Comparison of ENCODE assay signal across 10 mouse cellular contexts in genomic region chr2:132389562-132389961, GRCm38 (mm10). TPM values are rescaled to one million over a fixed set of nuclear protein-coding genes. Genes with fewer than 3 reads are reported as not detected.
DNase-seq lines count a peak whose midpoint lies in the region; ATAC-seq and TF ChIP-seq lines count a peak whose summit lies in the region.
"Had no signal": no experiment of that assay in that cellular context is flagged by ENCODE, and none has a peak within 500 bp of the region (broad histone marks: within the 10 kb centered on the region; RNA-seq: fewer than 3 reads in every experiment).

No protein-coding gene starts in this region.

- 32% methylated on average over 7 of the region's 7 CpGs for WGBS in spleen, adult 2 months
- 26% methylated on average over 7 of the region's 7 CpGs for WGBS in embryonic facial prominence, embryonic 10.5 days
- 20% methylated on average over 7 of the region's 7 CpGs for WGBS in stomach, postnatal 0 days

- no peaks in the 10 kb centered on the region; the same call in 1 of the 2 replicates for H3K4me1 ChIP-seq in spleen, adult 2 months (ENCODE audit: control insufficient read depth, insufficient read depth, insufficient read length)
- H3K4me1 ChIP-seq in embryonic facial prominence, embryonic 10.5 days = peaks cover 11% of the 10 kb centered on the region
- H3K4me1 ChIP-seq in stomach, postnatal 0 days (replicated peaks; ENCODE audit: control insufficient read depth, insufficient read depth) = 0 out of 2 replicates have a peak, but pooled peaks cover 4% of the 10 kb centered on the region

- intact Hi-C loops in heart, postnatal 10 days (cut with DNase I) = loop anchor here (1.0 to 5.0 kb wide), 2 partner anchors 96 to 127 kb away; partner anchors contain the start of gene Cds2

- TF ChIP-seq EP300 in stomach, postnatal 0 days (optimal IDR thresholded peaks at IDR 0.05) = no peak

- H3K9me3 ChIP-seq in embryonic facial prominence, embryonic 10.5 days = no peaks in the 10 kb centered on the region
- H3K9me3 ChIP-seq in stomach, postnatal 0 days (ENCODE audit: control insufficient read depth, low read length) = no peaks in the 10 kb centered on the region
- H3K9me3 ChIP-seq: neural tube, embryonic 13.5 days had no signal

- no peak overlapping the region for H3K27ac ChIP-seq in spleen, adult 2 months (ENCODE audit: insufficient read depth, low read length)
- no peak overlapping the region for H3K27ac ChIP-seq in embryonic facial prominence, embryonic 10.5 days (replicated peaks)
- H3K27ac ChIP-seq in stomach, postnatal 0 days (replicated peaks) = no peak overlapping the region
- H3K27ac ChIP-seq: neural tube, embryonic 13.5 days had no signal

- no peak for TF ChIP-seq POLR2A in spleen, adult 2 months (IDR thresholded peaks at IDR 0.05; ENCODE audit: low read depth, low read length)

- H3K9ac ChIP-seq in stomach, postnatal 0 days (ENCODE audit: low read length) = no peak overlapping the region
- H3K9ac ChIP-seq: neural tube, embryonic 13.5 days had no signal

- H3K27me3 ChIP-seq in spleen, adult 2 months (ENCODE audit: control insufficient read depth, insufficient read depth, low read length) = peaks cover 5% of the 10 kb centered on the region
- H3K27me3 ChIP-seq in embryonic facial prominence, embryonic 10.5 days (replicated peaks; ENCODE audit: low read depth, poor library complexity, severe bottlenecking) = peaks cover 33% of the 10 kb centered on the region
- no peaks in the 10 kb centered on the region; the same call in 1 of the 2 replicates for H3K27me3 ChIP-seq in stomach, postnatal 0 days (ENCODE audit: control insufficient read depth, insufficient read depth, low read length)

- peak; percentile 25 to 31 for DNase-seq in heart, postnatal 10 days
- DNase-seq in heart, adult 9 months (ENCODE audit: low spot score in 2 of 2) = no peak
- no peak for DNase-seq in spleen, adult 2 months (ENCODE audit: low read depth in 1 of 2, low spot score in 2 of 2)
- no peak for DNase-seq in spleen, adult 12 weeks (ENCODE audit: low spot score)
- peak; percentile 47 for DNase-seq in embryonic facial prominence, embryonic 10.5 days (ENCODE audit: low spot score)
- DNase-seq in stomach, postnatal 0 days (ENCODE audit: low spot score) = peak; percentile 26
- no peak for DNase-seq in urinary bladder, adult 2 months (ENCODE audit: low spot score)
- DNase-seq in frontal cortex, postnatal 10 days (ENCODE audit: low spot score in 2 of 2) = no peak

- 0 out of 2 replicates have a peak, but pooled peaks have one; percentile 10 for ATAC-seq in stomach, postnatal 0 days (ENCODE audit: low FRiP score, low TSS enrichment)

- H3K4me2 ChIP-seq in stomach, postnatal 0 days (replicated peaks; ENCODE audit: low read depth) = no peak overlapping the region
- H3K4me2 ChIP-seq: neural tube, embryonic 13.5 days had no signal

- H3K36me3 ChIP-seq in spleen, adult 2 months (ENCODE audit: control insufficient read depth, insufficient read depth, low read length) = no peaks in the 10 kb centered on the region
- no peaks in the 10 kb centered on the region for H3K36me3 ChIP-seq in embryonic facial prominence, embryonic 10.5 days (replicated peaks)
- no peaks in the 10 kb centered on the region for H3K36me3 ChIP-seq in stomach, postnatal 0 days (ENCODE audit: control insufficient read depth, insufficient read depth, low read length)
- H3K36me3 ChIP-seq: neural tube, embryonic 13.5 days had no signal

- H3K4me3 ChIP-seq in spleen, adult 2 months (ENCODE audit: extremely low read depth, insufficient read depth, insufficient read length) = no peak overlapping the region
- H3K4me3 ChIP-seq in embryonic facial prominence, embryonic 10.5 days = no peak overlapping the region
- no peak overlapping the region for H3K4me3 ChIP-seq in stomach, postnatal 0 days (ENCODE audit: low read depth, low read length)
- H3K4me3 ChIP-seq: neural tube, embryonic 13.5 days had no signal

- TF ChIP-seq CTCF in spleen, adult 2 months (IDR thresholded peaks at IDR 0.05; ENCODE audit: extremely low read depth, insufficient read depth, insufficient read length, insufficient replicate concordance) = peak; percentile 45; the same call in 1 of the 2 replicates
- peak; percentile 69 for TF ChIP-seq CTCF in stomach, postnatal 0 days (IDR thresholded peaks at IDR 0.05; ENCODE audit: low read depth)

RNA-seq across cellular contexts. Expression of gene Prokr2, which starts 4.3 kb away (rescaled TPM):
- total RNA-seq in heart, postnatal 10 days (2021) = under 1 TPM in 1 of 2 experiments, not detected in 1; 0.15 TPM
- 0.19 and 0.29 TPM in 2 replicates for polyA plus RNA-seq in spleen, adult 2 months (2012; rRNA removed)
- polyA plus RNA-seq in embryonic facial prominence, embryonic 10.5 days (2016; fragmentation: Nextera tagmentation; extraction: Ambion mirVana) = 1.3 and 1.7 TPM in 2 replicates
- 0.07 TPM in 1 of 2 replicates, not detected in the other for polyA plus RNA-seq in stomach, postnatal 0 days (2015; fragmentation: Nextera tagmentation; extraction: Ambion mirVana)
- polyA plus RNA-seq in urinary bladder, adult 2 months (2012; rRNA removed) = 0.01 TPM in 1 of 2 replicates, not detected in the other
- polyA plus RNA-seq: large intestine, adult 2 months had no signal

Comparison
In these comparisons a context has a peak if more than half of its experiments do, and no peak if none do; other contexts are left out.
1. DNase-seq: peak in heart, postnatal 10 days (2 of 2), embryonic facial prominence, embryonic 10.5 days (single experiment) and stomach, postnatal 0 days (single experiment); none in heart, adult 9 months (0 of 2), spleen, adult 2 months (0 of 2), spleen, adult 12 weeks (single experiment), urinary bladder, adult 2 months (single experiment) and frontal cortex, postnatal 10 days (0 of 2).